In genomic region chr10:5234721-5235501, GRCm38 (mm10) we compare ENCODE assay signal across 15 mouse cellular contexts.
DNase-seq lines count a peak whose midpoint lies in the region; ATAC-seq lines count a peak whose summit lies in the region.
"Had no signal": no experiment of that assay in that cellular context is flagged by ENCODE, and none has a peak within 500 bp of the region (broad histone marks: within the 10 kb centered on the region; RNA-seq: fewer than 3 reads in every experiment).

No protein-coding gene starts in this region.

- peak; percentile 58 for ATAC-seq in frontal cortex, adult (ENCODE audit: low TSS enrichment)
- peak; percentile 66; the same call in 1 of the 2 replicates for ATAC-seq in embryonic facial prominence, embryonic 11.5 days (replicated peaks; ENCODE audit: insufficient number of reproducible peaks, low FRiP score, low TSS enrichment, low read depth)
- no peak for ATAC-seq in heart, embryonic 11.5 days (replicated peaks; ENCODE audit: insufficient number of reproducible peaks, low FRiP score, low TSS enrichment)
- ATAC-seq: activated CD4-positive, CD25-positive, alpha-beta regulatory T cell, adult 4 months had no signal

- no peaks in the 10 kb centered on the region for H3K9me3 ChIP-seq in embryonic facial prominence, embryonic 11.5 days (replicated peaks; ENCODE audit: control insufficient read depth, low read length)
- H3K9me3 ChIP-seq in heart, embryonic 11.5 days (replicated peaks; ENCODE audit: control insufficient read depth, low read length), result no peaks in the 10 kb centered on the region
- H3K9me3 ChIP-seq: G1E; hindbrain, embryonic 10.5 days; liver, embryonic 15.5 days had no signal

- 45% methylated on average over 9 of the region's 9 CpGs for WGBS in embryonic facial prominence, embryonic 11.5 days
- WGBS in heart, embryonic 11.5 days (ENCODE audit: insufficient replicate concordance), result 69% methylated on average over 9 of the region's 9 CpGs

- DNase-seq in frontal cortex, postnatal 14 days (ENCODE audit: low spot score in 2 of 2), result no peak
- DNase-seq in 3T3-L1 (ENCODE audit: low read depth, low spot score), result peak; percentile 30
- DNase-seq in embryonic facial prominence, embryonic 11.5 days (ENCODE audit: low spot score), result peak; percentile 69
- DNase-seq in hindlimb bud, embryonic 11.5 days (ENCODE audit: extremely low spot score, low read depth, low spot score), result peak; percentile 22
- no peak for DNase-seq in adrenal gland, postnatal 36 days
- DNase-seq in T-cell, adult 2 months (ENCODE audit: low spot score), result no peak
- DNase-seq: B cell, adult 2 months; kidney, adult 11 months; lung, postnatal 4 days had no signal

- no peak overlapping the region for H3K9ac ChIP-seq in embryonic facial prominence, embryonic 11.5 days (replicated peaks; ENCODE audit: low read length)
- no peak overlapping the region for H3K9ac ChIP-seq in heart, embryonic 11.5 days (ENCODE audit: low read depth, low read length)
- H3K9ac ChIP-seq: liver, embryonic 15.5 days had no signal

- no peaks in the 10 kb centered on the region for H3K4me1 ChIP-seq in embryonic facial prominence, embryonic 11.5 days (ENCODE audit: control insufficient read depth, insufficient read depth, low read length)
- no peaks in the 10 kb centered on the region for H3K4me1 ChIP-seq in heart, embryonic 11.5 days (ENCODE audit: control insufficient read depth, insufficient read depth, low read length)
- H3K4me1 ChIP-seq: liver, embryonic 15.5 days had no signal

- H3K4me3 ChIP-seq in embryonic facial prominence, embryonic 11.5 days (ENCODE audit: low read depth, low read length), result no peak overlapping the region
- H3K4me3 ChIP-seq in heart, embryonic 11.5 days (ENCODE audit: low read depth, low read length), result no peak overlapping the region
- H3K4me3 ChIP-seq: hindbrain, embryonic 10.5 days; liver, embryonic 15.5 days had no signal

- peak overlapping the region; percentile 41; the same call in 1 of the 2 replicates for H3K27ac ChIP-seq in embryonic facial prominence, embryonic 11.5 days (replicated peaks; ENCODE audit: low read depth, low read length)
- H3K27ac ChIP-seq in heart, embryonic 11.5 days (ENCODE audit: low read depth, low read length), result no peak overlapping the region
- H3K27ac ChIP-seq: hindbrain, embryonic 10.5 days; liver, embryonic 15.5 days had no signal

- no peak overlapping the region; the same call in 1 of the 2 replicates for H3K4me2 ChIP-seq in embryonic facial prominence, embryonic 11.5 days (ENCODE audit: low read depth, low read length)
- no peak overlapping the region for H3K4me2 ChIP-seq in heart, embryonic 11.5 days
- H3K4me2 ChIP-seq: liver, embryonic 15.5 days had no signal

- no peaks in the 10 kb centered on the region for H3K36me3 ChIP-seq in embryonic facial prominence, embryonic 11.5 days (replicated peaks; ENCODE audit: control insufficient read depth, insufficient read depth, low read depth, low read length)
- H3K36me3 ChIP-seq in heart, embryonic 11.5 days (ENCODE audit: control insufficient read depth, insufficient read depth, low read length), result peaks cover 5% of the 10 kb centered on the region; the same call in 1 of the 2 replicates
- H3K36me3 ChIP-seq: G1E; hindbrain, embryonic 10.5 days; liver, embryonic 15.5 days had no signal

- H3K27me3 ChIP-seq in embryonic facial prominence, embryonic 11.5 days (ENCODE audit: control insufficient read depth, insufficient read depth, low read length), result no peaks in the 10 kb centered on the region
- no peaks in the 10 kb centered on the region for H3K27me3 ChIP-seq in heart, embryonic 11.5 days (ENCODE audit: control insufficient read depth, insufficient read depth, low read length)
- H3K27me3 ChIP-seq: liver, embryonic 15.5 days had no signal

Comparison
In these comparisons a context has a peak if more than half of its experiments do, and no peak if none do; other contexts are left out.
1. DNase-seq: peak in 3T3-L1 (single experiment), embryonic facial prominence, embryonic 11.5 days (single experiment) and hindlimb bud, embryonic 11.5 days (single experiment); none in frontal cortex, postnatal 14 days (0 of 2), adrenal gland, postnatal 36 days (0 of 2) and T-cell, adult 2 months (single experiment).